Mouse (Mus musculus) cerebellum, postnatal 10 days (tissue): ENCODE data around the gene Hspa5.
"Not testable (repeated sequence)": the region's sequence is repeated elsewhere in the genome, so short reads cannot be mapped to it uniquely, and the experiment has no call there.

Experiments used
- DNase-seq, 2 experiments: peaks; one replicate each; pipeline ENCODE4 v3.0.0; 2021; ENCODE audit warnings: mixed read lengths in 2 of 2

The Hspa5 gene

DNA sequence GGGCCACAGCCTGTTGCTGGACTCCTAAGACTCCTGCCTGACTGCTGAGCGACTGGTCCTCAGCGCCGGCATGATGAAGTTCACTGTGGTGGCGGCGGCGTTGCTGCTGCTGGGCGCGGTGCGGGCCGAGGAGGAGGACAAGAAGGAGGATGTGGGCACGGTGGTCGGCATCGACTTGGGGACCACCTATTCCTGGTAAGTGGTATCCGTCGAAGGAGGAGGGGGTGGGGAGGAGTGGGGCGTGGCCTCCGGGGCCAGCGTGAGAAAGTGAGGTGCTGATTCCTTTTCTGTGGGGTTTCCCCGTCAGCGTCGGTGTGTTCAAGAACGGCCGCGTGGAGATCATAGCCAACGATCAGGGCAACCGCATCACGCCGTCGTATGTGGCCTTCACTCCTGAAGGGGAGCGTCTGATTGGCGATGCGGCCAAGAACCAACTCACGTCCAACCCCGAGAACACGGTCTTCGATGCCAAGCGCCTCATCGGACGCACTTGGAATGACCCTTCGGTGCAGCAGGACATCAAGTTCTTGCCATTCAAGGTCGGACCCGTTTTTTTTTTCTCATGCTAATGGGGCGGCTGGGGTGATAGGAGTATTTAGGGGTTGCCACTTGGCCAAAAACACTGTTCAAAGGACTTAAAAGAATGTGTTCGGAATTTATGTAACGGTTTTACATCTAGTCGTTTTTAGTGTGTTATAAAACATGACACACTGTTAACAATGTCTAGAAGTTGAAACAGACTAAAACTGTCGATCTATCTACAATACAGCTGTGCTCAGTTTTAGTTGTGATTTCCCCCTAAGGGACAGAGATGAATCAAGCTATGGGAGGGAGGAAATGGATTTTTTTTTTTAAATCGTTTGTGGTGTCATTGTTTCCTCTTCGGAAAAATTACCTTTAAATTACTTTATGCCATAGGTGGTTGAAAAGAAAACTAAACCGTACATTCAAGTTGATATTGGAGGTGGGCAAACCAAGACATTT, 774 bp downstream of the Hspa5 start:
- peak in 1 of 2 experiments; percentile 70 for DNase-seq

DNA sequence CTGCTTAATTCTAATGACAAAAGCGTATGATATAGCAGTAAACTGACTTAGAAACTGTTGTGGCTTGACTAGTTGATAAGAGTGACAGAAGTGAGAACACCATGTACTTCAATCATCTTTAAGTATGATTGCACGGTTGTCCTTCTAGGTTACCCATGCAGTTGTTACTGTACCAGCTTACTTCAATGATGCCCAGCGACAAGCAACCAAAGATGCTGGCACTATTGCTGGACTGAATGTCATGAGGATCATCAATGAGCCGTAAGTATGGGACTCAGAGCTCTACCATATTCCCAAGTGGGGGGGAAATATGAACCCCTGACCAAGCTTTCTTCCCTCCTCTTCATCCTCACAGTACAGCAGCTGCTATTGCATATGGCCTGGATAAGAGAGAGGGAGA, 1.9 kb downstream of the Hspa5 start:
- no peak for DNase-seq

DNA sequence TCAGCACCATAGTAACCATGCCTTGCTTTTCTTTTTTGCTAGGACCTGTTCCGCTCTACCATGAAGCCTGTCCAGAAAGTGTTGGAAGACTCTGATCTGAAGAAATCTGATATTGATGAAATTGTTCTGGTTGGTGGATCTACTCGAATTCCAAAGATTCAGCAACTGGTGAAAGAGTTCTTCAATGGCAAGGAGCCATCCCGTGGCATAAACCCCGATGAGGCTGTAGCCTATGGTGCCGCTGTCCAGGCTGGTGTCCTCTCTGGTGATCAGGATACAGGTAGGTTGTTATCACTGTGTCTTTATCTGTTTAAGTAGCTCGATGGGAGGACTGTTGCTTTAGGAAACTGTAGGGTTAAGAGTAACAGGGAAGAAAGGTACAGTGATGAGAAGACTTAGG, 2.7 kb downstream of the Hspa5 start:
- DNase-seq, result no peak

DNA sequence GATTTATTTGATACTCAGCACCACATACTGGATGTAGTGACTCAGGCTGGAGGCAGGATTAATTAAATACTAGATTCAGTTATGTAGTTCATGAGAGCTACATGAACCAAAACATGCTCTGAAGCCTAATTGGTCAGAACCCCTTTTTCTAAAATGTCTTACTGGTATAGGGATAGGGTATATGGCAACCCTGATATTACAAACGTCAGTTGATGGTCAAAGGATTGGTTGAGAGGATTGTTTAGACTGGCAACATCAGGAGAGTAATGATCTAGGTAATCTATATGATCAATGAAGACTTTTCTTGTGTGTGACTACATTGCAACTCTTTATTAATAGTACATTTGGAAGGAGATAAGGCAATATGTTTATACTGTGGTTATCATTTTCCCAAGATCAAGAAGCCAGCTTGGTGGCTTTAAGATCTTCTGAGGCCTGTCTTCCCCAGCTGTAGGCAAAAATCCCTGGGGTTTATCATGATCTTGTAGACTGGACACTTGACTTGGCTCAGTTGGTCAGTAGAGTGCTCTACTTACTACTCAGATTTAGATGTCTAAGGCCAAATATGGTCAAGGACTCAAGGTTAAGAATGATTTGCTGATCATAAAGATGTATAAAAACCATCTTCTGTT, 5.6 kb downstream of the Hspa5 start:
- no peak for DNase-seq

DNA sequence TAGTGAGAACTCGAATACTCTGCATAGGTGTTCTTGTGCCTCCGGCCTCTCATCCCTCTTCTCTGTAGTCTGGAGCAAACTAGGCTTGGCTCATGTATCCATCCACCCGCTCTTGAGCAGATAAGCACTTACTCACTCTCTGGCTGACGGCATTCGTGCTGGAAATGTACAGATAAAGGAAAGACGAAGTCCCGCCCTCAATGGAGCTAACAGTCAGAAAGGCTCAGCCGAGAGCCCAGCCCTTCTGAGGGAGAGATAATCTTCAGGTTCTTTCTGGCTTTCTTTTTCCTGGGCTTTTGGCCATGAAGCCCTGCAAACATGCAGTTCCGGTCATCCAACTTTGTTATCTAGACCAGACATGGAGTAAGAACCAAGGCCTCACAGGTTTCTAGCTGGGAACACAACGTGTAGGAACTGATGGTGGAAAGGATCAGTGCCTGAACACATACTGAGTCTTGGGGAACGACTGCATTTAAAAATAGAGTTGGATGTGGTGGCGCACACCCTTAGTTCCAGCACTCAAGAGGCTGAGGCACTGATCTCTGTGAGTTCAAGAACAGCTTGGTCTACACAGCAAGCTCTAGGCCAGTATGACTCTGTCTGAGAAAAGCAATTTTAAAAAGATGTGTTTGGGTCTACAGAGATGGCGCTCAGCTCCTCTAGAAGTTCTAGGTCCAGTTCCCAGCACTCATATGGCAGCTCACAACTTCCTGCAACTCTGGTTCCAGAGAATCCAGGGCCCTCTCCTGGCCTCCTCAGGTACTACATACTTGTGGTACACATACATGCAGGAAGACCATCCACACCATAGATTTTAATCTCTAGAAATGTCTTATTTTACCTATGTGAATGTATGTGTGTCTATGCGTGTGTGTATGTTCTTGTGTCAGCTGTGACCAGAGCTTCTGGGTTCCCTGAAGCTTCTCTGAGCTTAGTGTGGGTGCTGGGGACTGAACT, 11.6 kb downstream of the Hspa5 start:
- DNase-seq, result no peak

DNA sequence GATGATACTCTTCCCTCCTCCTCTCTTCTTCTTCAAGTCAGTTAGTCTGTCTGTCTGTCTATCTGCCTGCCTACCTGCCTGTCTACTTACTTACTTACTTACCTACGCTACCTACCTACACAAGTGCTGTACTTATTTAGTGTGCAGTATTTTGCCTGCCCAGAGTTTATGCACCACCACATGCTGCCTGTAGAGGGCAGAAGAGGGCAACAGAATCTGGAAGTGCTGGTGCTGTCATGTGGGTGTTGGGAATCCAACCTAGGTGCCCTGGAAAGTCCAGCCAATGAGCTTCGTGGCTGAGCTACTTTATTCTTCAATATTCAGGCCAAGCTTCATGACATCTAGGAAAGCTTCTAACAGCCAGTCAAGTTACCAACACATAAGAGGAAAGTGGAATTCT, 12.3 kb downstream of the Hspa5 start:
- peak; percentile 55 to 61 for DNase-seq

DNA sequence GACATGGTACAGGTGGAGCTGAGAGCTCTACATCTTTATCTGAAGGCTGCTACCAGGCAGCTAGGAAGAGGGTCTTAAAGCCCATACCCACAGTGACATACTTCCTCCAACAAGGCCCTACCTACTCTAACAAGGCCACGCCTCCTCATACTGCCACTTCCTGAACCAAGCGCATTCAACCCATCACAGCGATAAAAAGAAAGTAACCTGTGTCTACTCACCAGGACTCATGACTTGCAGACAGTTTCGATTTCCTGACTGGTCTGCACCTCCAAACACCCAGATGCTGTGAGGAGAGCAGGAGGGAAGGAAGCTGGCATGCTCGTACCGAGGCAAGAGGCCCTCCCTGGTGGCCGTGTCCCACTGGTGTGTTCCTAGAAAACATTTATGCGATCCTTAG, 18.5 kb downstream of the Hspa5 start:
- DNase-seq, result no peak

DNA sequence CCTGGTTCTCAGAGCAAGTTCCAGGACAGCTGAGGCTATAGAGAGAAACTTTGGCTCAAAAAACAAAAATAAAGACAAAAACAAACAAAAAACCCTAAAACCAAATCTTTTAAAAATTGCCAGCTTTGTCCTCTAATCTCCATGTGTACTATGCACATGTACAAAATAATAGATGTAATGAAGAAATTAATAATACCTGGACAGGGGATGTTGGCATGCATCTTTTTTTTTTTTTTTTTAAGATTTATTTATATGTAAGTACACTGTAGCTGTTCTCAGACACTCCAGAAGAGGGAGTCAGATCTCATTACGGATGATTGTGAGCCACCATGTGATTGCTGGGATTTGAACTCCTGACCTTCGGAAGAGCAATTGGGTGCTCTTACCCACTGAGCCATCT, 20.8 kb downstream of the Hspa5 start:
- not testable (repeated sequence) for DNase-seq

DNA sequence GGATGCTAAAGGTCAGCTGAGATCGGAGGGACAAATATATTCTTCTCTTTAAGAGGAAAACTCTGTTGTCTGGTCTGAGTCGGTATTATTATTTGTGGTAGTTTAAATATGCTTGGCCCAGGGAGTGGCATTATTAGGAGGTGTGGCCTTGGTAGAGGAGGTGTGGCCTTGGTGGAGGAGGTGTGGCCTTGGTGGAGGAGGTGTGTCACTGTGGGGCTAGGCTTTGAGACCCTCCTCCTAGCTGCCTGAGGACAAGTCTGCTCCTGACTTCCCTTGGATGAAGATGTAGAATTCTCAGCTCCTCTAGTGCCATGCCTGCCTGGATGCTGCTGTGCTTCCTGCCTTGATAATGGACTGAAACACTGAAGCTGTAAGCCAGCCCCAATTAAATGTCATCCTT, 22.7 kb downstream of the Hspa5 start:
- DNase-seq, result no peak

DNA sequence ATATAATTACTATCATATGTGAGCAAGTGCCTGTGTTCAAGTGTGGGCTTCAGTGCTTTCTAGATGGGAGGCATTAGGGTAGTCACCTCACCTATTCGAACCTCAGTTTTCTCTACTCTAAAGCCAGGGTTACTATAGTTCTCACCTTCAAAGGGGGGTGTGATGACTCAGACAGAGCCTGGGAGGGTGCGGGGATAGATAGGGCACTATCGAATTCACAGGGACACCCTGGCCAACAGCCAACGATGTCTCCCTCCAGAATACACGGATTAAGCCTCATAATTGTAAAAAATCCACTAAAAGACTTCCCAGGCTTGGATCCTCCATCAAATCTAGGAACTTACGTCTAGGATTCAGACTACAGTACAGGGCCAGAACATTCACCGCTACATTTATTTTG, 23.7 kb downstream of the Hspa5 start:
- no peak for DNase-seq

DNA sequence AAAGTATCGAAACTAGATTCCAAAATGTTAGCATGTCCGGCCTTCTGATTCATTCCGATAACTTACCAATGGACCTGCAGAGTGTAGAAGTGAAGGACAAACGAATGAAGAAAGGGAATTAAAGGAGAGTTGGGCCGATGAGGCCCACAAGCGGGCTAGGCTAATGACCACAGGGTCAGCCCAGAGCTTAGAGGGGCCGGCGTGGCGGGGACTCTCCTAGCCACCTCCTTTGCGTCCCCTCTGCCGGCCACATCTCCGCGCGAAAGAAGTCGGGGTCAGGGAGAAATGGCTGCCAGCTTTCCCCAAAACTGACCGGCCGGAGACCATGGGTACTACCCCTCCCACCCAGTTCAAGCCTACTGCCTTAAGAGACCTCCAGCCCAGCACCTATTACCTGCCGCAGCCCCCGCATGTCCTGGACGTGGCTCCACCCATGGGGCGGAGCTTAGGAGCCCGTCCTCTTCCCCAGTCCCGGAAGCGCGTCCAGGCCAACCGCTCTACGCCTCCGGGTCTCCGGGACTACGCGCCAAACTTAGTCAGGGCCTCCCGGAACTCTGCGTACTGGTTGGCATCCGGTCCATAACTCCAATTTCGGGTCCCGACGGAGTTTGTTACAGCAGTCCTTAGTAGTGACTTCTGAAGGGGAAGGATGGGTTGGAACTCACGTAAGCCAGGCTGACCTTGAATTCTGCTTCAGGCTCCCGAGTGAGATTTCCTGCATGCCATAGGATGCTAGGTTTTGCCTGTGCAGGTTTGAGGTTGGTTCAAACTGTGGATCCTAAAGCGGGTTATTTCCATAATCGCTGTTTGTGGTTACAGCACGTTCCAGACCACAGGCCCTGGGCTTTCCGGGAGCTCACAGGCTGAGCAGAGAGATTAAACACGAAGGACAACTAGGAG, 27.8 kb downstream of the Hspa5 start, which contains the start of gene Rabepk:
Rabepk (minus strand) TSS at position 556 of the 900 bp plus-strand sequence.
- peak; percentile 83 to 89 for DNase-seq

DNA sequence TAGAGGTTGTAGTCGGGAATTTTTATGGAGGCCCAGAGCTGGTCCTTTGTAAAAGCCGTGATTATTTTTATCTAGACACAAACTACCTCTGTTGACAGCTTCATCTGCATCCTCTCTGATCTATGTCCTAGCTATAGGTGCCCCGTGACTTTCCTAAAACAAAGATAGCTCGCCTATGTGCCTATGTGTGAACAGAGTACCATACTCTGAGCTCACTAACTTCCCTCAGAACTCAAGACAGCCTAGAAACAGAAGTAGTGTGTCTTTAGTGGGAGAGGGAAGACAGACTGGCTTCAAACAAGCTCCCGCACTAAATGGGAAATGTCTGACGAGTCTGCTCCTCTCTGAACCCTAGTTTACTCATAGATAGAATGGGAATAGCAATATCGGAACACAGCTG, 28.6 kb downstream of the Hspa5 start:
- no peak for DNase-seq

DNA sequence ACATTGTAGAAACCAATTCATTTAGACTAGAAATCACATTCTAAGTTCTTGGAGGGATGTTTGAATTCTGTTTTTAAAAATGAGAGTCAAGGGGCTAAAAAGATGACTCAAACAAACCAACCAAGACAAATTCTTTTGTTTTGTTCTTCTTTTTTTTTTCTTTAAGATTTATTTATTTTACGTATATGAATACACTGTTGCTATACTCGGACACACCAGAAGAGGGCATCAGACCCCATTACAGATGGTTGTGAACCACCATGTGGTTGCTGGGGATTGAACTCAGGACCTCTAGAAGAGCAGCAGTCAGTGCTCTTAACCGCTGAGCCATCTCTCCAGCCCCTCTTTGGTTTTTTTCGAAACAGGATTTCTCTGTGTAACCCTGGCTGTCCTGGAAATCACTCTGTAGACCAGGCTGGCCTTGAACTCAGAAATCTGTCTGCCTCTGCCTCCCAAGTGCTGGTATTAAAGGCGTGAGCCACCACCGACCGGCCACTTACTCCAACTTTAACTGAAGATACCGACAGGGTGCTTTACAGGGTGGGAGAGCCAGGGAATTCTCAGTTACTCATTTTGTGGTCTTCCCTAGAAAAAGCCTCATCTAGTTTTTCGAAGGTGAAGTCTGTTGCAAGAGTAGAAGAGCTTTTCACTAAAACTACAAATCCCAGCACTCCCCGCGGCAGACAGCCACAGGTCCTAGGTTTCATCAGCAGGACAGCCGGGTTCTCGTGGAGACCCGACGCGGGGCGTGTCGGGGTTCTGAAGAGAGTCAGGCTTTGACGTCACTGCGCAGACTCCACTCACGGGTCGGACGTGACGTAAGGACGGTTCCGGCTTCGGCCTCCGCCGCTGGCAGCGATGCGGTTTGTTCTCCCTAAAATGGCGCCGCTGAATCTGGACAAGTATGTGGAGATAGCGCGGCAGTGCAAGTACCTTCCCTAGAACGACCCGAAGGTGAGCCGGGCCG, 30.0 kb downstream of the Hspa5 start:
- DNase-seq, result peak; percentile 98 to 99

DNA sequence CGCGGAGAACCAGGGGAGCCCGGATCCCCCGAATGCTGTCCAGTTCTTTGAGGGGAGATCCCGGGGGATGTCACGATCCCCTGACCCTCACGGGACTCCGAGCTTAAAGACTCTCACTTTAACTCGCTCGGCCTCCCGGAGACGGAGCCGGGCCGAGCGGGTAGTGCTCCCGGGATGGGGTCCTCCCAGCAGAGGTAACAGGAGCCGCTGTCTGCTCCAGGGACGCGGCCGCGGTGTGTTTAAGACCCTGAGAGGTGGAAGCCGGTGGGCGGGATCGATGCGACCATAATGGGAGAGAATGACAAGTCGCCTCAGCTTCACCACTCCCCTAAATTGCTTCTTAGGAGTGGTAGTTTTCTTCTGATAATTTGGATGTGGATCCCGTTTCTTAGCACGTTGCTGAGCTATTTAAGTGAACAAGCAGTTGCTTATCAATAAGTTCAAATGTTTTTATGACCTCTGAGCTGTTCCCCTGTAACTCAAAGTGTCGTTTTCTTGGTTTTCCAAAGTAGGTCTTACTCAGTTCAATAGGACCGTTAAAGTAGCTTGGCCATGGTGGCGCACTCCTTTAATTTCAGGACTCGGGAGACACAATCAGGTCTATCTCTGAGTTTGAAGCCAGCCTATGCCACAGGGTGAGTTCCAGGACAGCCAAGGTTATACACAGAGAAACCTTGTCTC, 30.9 kb downstream of the Hspa5 start:
- peak; percentile 32 to 39 for DNase-seq

DNA sequence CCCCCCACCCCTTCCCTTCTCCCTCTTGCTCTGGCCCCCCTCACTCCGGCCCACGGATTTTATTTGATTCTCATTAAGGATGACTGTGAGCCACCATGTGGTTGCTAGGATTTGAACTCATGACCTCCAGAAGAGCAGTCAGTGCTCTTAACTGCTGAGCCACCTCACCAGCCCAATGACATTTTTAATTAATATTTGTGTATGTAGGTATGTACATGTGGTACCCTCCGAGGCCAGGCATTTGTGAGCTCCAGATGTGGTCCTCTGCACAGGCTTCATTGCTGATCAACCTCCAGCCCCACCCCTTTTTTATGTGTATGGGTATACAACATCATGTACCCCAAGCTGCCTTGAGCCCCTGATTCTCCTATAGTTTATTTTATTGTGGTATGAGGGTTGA, 32.0 kb downstream of the Hspa5 start:
- DNase-seq, result no peak

DNA sequence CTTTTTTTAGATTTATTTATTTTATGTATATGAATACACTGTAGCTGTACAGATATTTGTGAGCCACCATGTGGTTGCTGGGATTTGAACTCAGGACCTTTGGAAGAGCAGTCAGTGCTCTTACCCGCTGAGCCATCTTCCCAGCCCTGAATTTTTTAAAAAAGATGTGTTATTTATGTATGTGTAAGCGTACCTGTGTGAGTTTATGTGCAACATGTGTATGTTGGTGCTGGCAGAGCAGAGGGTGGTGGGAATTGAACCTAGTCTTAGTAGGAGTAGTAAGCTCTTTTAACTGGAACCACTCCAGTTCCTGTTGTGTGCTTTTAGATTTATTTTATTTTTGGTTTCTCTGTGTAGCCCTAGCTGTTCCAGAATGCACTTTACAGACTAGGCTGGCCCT, 32.4 kb downstream of the Hspa5 start:
- DNase-seq, result no peak

DNA sequence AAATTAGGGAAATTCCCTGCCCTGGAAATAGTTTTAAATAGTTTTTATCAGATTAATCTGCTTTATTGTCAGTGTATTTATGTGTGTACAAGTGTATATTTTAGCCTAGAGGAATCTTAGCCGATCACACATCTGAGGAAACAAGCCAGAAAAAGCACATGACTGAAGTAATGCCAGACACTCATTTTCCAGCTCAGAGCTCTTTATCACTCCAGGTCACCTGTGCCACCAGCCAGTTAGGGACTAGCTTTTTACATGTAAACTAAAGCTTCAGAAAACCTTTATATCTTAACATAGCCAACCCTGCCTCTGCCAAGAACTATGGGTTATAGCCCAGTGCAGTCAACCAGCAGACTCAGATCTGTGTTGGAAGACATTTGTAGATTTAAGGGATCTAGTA, 33.0 kb downstream of the Hspa5 start:
- DNase-seq, result peak; percentile 24 to 47

DNA sequence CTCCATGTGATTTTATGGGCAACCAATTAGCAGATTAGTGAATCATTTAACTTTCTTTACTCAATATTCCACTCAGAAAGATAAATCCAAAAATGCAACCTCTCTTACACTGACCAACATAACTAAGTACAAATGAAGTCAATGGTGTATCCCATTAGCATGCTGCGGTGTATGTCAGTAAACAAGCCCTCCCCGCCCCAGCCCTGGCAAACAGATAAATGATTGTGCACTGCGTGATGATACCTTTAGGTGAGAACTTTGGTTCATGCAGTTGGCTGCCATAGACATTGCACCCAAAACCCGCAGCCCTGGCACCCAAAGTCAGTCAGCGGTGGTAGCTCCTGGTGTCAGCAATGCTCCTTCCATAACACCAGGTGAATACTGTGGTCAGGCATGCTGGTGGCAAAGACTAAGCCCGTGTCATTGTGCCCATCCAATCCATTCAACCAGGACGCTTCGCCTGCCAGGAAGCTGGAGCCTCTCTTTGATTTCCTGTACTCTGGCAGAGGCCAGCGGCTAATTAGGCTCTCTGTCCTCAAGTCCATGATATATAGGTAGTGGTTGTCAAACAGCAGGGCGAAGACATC, 33.7 kb downstream of the Hspa5 start:
- DNase-seq, result no peak

DNA sequence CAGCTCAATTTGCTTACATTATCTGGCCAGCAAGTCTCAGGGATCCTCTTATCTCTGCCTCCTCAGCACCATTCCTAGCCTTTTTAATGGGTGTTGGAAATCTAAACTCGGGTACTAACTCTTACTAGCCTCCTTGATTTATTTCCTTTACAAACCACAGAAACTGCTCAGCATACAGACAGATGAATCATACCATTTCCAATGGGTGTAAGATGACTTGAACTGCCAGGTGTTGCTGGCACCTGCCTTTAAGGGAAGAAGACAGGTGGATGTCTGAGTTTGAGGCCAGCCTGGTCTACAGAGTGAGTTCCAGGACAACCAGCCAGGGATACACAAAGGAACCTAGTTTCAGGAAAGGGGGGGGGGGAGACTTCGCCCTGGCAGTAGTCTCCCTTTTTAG, 36.3 kb downstream of the Hspa5 start:
- DNase-seq, result no peak

DNA sequence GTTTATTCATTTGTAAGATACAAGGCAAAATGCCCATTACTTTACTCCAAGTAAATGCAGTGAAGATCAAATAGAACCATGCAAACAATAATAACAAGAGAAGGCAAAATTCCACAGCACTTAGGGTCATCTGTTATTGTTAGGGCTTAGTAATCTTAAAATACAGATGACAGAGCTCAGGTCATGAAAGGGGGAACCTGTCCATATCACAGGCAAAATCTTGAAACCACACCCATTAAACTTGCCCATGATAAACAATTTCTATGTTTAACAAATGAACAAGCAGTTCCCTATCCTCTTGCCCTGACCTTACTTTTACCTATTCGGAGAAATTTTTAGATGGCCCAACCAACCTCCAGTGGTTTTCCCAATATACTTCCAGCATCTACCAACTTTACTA, 37.8 kb downstream of the Hspa5 start:
- DNase-seq, result no peak
